ENCODE assay signal across 8 mouse cellular contexts in genomic region chr2:33544203-33544762, GRCm38 (mm10).
DNase-seq lines count a peak whose midpoint lies in the region; ATAC-seq and TF ChIP-seq lines count a peak whose summit lies in the region.

No protein-coding gene starts in this region.

- no peak overlapping the region for H3K27ac ChIP-seq in lung, embryonic 14.5 days (ENCODE audit: low read depth)
- H3K27ac ChIP-seq in cortical plate, adult 2 months (ENCODE audit: insufficient read depth, low read length), result peak overlapping the region; percentile 94
- H3K27ac ChIP-seq in hindbrain, embryonic 11.5 days (ENCODE audit: low read depth, low read length), result peak overlapping the region; percentile 18
- no peak overlapping the region for H3K27ac ChIP-seq in liver, embryonic 15.5 days (replicated peaks)
- no peak overlapping the region for H3K27ac ChIP-seq in stomach, embryonic 16.5 days (ENCODE audit: low read length)

- H3K27me3 ChIP-seq in lung, embryonic 14.5 days (ENCODE audit: insufficient read depth, low read length), result peaks cover 31% of the 10 kb centered on the region
- peaks cover 24% of the 10 kb centered on the region for H3K27me3 ChIP-seq in hindbrain, embryonic 11.5 days (ENCODE audit: control insufficient read depth, insufficient read depth, low read length)
- peaks cover 78% of the 10 kb centered on the region for H3K27me3 ChIP-seq in liver, embryonic 15.5 days
- H3K27me3 ChIP-seq in stomach, embryonic 16.5 days (ENCODE audit: control insufficient read depth, insufficient read depth, low read length), result peaks cover 34% of the 10 kb centered on the region

- peak; percentile 44 for DNase-seq in lung, embryonic 14.5 days
- no peak for DNase-seq in lung, adult 2 months
- DNase-seq in hindbrain, embryonic 11.5 days (ENCODE audit: low spot score), result peak; percentile 37
- DNase-seq in layer of hippocampus, postnatal 25 days (ENCODE audit: extremely low spot score in 1 of 2, low spot score in 1 of 2), result no peak

- no peaks in the 10 kb centered on the region for H3K9me3 ChIP-seq in lung, embryonic 14.5 days (ENCODE audit: low read depth, low read length)
- H3K9me3 ChIP-seq in hindbrain, embryonic 11.5 days (ENCODE audit: control insufficient read depth, low read length), result no peaks in the 10 kb centered on the region
- H3K9me3 ChIP-seq in liver, embryonic 15.5 days (replicated peaks), result no peaks in the 10 kb centered on the region
- no peaks in the 10 kb centered on the region for H3K9me3 ChIP-seq in stomach, embryonic 16.5 days (replicated peaks; ENCODE audit: control insufficient read depth, low read length)

- H3K9ac ChIP-seq in lung, embryonic 14.5 days, result peak overlapping the region; percentile 48
- H3K9ac ChIP-seq in hindbrain, embryonic 11.5 days (ENCODE audit: low read depth, low read length), result peak overlapping the region; percentile 52
- H3K9ac ChIP-seq in liver, embryonic 15.5 days, result no peak overlapping the region
- H3K9ac ChIP-seq in stomach, embryonic 16.5 days (ENCODE audit: low read length), result peak overlapping the region; percentile 61

- peak overlapping the region; percentile 87 for H3K4me2 ChIP-seq in lung, embryonic 14.5 days
- H3K4me2 ChIP-seq in hindbrain, embryonic 11.5 days (replicated peaks; ENCODE audit: low read depth, low read length), result peak overlapping the region; percentile 82
- peak overlapping the region; percentile 45 for H3K4me2 ChIP-seq in liver, embryonic 15.5 days
- H3K4me2 ChIP-seq in stomach, embryonic 16.5 days (ENCODE audit: low read depth, low read length), result peak overlapping the region; percentile 83

- no peak for TF ChIP-seq POLR2A in lung, adult 2 months (IDR thresholded peaks at IDR 0.05; ENCODE audit: borderline replicate concordance, extremely low read depth, low read depth, low read length)
- TF ChIP-seq POLR2A in cortical plate, adult 2 months (IDR thresholded peaks at IDR 0.05; ENCODE audit: extremely low read depth, insufficient read depth, low read length), result no peak

- peaks cover 11% of the 10 kb centered on the region for H3K4me1 ChIP-seq in lung, embryonic 14.5 days (ENCODE audit: insufficient read depth)
- no peaks in the 10 kb centered on the region for H3K4me1 ChIP-seq in lung, adult 2 months (ENCODE audit: control insufficient read depth, insufficient read depth, low read length)
- peaks cover 4% of the 10 kb centered on the region for H3K4me1 ChIP-seq in cortical plate, adult 2 months (ENCODE audit: control insufficient read depth, insufficient read depth, low read length)
- peaks cover 10% of the 10 kb centered on the region for H3K4me1 ChIP-seq in hindbrain, embryonic 11.5 days (replicated peaks; ENCODE audit: control insufficient read depth, insufficient read depth, low read length)
- 0 out of 2 replicates have a peak, but pooled peaks cover 4% of the 10 kb centered on the region for H3K4me1 ChIP-seq in liver, embryonic 15.5 days (replicated peaks)
- H3K4me1 ChIP-seq in stomach, embryonic 16.5 days (ENCODE audit: control insufficient read depth, insufficient read depth, low read length), result peaks cover 10% of the 10 kb centered on the region; the same call in 1 of the 2 replicates

- no peaks in the 10 kb centered on the region for H3K36me3 ChIP-seq in lung, embryonic 14.5 days (ENCODE audit: insufficient read depth)
- H3K36me3 ChIP-seq in hindbrain, embryonic 11.5 days (ENCODE audit: control insufficient read depth, insufficient read depth, low read length), result no peaks in the 10 kb centered on the region
- H3K36me3 ChIP-seq in liver, embryonic 15.5 days (replicated peaks), result no peaks in the 10 kb centered on the region
- no peaks in the 10 kb centered on the region for H3K36me3 ChIP-seq in stomach, embryonic 16.5 days (ENCODE audit: control insufficient read depth, insufficient read depth, low read length)

- TF ChIP-seq CTCF in lung, embryonic 14.5 days (IDR thresholded peaks at IDR 0.05; ENCODE audit: low read depth), result no peak
- TF ChIP-seq CTCF in lung, adult 2 months (IDR thresholded peaks at IDR 0.05; ENCODE audit: insufficient read depth, low read length), result no peak
- no peak for TF ChIP-seq CTCF in cortical plate, adult 2 months (IDR thresholded peaks at IDR 0.05; ENCODE audit: extremely low read depth, insufficient read depth, low read length)

- WGBS in lung, embryonic 14.5 days, result 1% methylated on average over 41 of the region's 43 CpGs
- WGBS in lung, adult 2 months, result under 1% methylated on average over 38 of the region's 43 CpGs
- 0% methylated on average over 33 of the region's 43 CpGs for WGBS in hindbrain, embryonic 11.5 days
- WGBS in liver, embryonic 15.5 days (ENCODE audit: insufficient replicate concordance), result 1% methylated on average over 40 of the region's 43 CpGs
- under 1% methylated on average over 38 of the region's 43 CpGs for WGBS in stomach, embryonic 16.5 days

- H3K4me3 ChIP-seq in lung, embryonic 14.5 days (ENCODE audit: low read depth, low read length), result peak overlapping the region; percentile 44
- no peak overlapping the region for H3K4me3 ChIP-seq in lung, adult 2 months (replicated peaks; ENCODE audit: extremely low read depth, low read depth, low read length)
- H3K4me3 ChIP-seq in cortical plate, adult 2 months (ENCODE audit: insufficient read depth, low read length), result peak overlapping the region; percentile 58
- peak overlapping the region; percentile 44 for H3K4me3 ChIP-seq in hindbrain, embryonic 11.5 days (ENCODE audit: low read depth, low read length)
- peak overlapping the region; percentile 10; the same call in 1 of the 2 replicates for H3K4me3 ChIP-seq in liver, embryonic 15.5 days (replicated peaks)
- peak overlapping the region; percentile 50 for H3K4me3 ChIP-seq in stomach, embryonic 16.5 days (replicated peaks; ENCODE audit: low read length)

- ATAC-seq in lung, embryonic 14.5 days (ENCODE audit: insufficient read depth), result peak; percentile 23; the same call in 1 of the 2 replicates
- no peak for ATAC-seq in hindbrain, embryonic 11.5 days (ENCODE audit: low FRiP score)
- ATAC-seq in liver, embryonic 15.5 days (ENCODE audit: insufficient read depth), result no peak
- ATAC-seq in stomach, embryonic 16.5 days (ENCODE audit: insufficient read depth, low FRiP score), result peak; percentile 31; the same call in 1 of the 2 replicates
- no peak for ATAC-seq in megakaryocyte-erythroid progenitor cell, adult 5-6 weeks (replicated peaks; ENCODE audit: low FRiP score, low TSS enrichment, poor library complexity, severe bottlenecking)

Comparison
In these comparisons a context has a peak if more than half of its experiments do, and no peak if none do; other contexts are left out.
1. DNase-seq: peak in lung, embryonic 14.5 days (single experiment) and hindbrain, embryonic 11.5 days (single experiment); none in lung, adult 2 months (single experiment) and layer of hippocampus, postnatal 25 days (0 of 2).
2. ATAC-seq: peak in lung, embryonic 14.5 days (single experiment) and stomach, embryonic 16.5 days (single experiment); none in hindbrain, embryonic 11.5 days (single experiment), liver, embryonic 15.5 days (single experiment) and megakaryocyte-erythroid progenitor cell, adult 5-6 weeks (single experiment).
3. H3K27ac ChIP-seq: peak in cortical plate, adult 2 months (single experiment) and hindbrain, embryonic 11.5 days (single experiment); none in lung, embryonic 14.5 days (single experiment), liver, embryonic 15.5 days (single experiment) and stomach, embryonic 16.5 days (single experiment).
4. Peak in every context shown above with its lines, with median percentiles within 50 percentile points of each other: H3K4me2 ChIP-seq.